Mouse (Mus musculus): ENCODE results near the gene Dock10. TPM values are rescaled to one million over a fixed set of nuclear protein-coding genes. Genes with fewer than 3 reads are reported as not detected.

Gene Dock10
- polyA plus RNA-seq, 1 experiment: 83.1 TPM

DNA sequence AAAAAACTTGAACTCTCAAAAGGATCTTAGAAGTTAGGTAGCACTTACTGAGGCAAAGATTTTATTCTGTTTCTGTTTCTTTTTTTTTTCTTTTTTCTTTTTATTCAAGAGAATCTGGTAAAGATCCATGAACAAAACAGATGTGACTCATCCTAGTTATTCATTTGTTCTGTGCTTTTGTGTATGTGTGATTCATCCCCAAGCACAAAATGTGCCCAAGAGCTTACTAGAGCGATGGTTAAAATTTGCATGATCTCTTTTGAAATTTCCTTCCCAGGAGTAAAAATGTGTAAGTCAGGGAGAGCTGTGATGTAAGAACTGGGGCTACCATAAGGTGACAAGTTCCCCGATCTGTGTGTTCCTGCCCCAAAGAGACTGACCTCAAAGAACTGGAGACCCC lies 155.2 kb downstream of the Dock10 start:
- H3K4me3 ChIP-seq (ENCODE audit: insufficient read depth, low read length): no peak overlapping the region
- peaks cover 16% of the 10 kb centered on the region for H3K4me1 ChIP-seq (ENCODE audit: control insufficient read depth, insufficient read depth, low read length)
- H3K27ac ChIP-seq (ENCODE audit: insufficient read depth, low read depth, low read length): 0 out of 2 replicates have a peak overlapping the region, but pooled peaks have one; percentile 21

GRCm38 (mm10) chr1:80583281-80583680 lies 175.0 kb downstream of the Dock10 start:
- Histone ChIP-seq H3K4me1 (ENCODE audit: control insufficient read depth, insufficient read depth, low read length) (no peaks in the 10 kb centered on the region), H3K27ac (ENCODE audit: insufficient read depth, low read depth, low read length) (no peak overlapping the region), H3K4me3 (ENCODE audit: insufficient read depth, low read length) (no peak overlapping the region)
- TF ChIP-seq CTCF (IDR thresholded peaks at IDR 0.05; ENCODE audit: low read depth, low read length): no peak
- no peak for TF ChIP-seq POLR2A (IDR thresholded peaks at IDR 0.05; ENCODE audit: borderline replicate concordance, low read depth, low read length)

More for the DNA sequence above, 155.2 kb downstream of the Dock10 start:
- no peak for TF ChIP-seq CTCF (IDR thresholded peaks at IDR 0.05; ENCODE audit: low read depth, low read length)
- no peak for TF ChIP-seq POLR2A (IDR thresholded peaks at IDR 0.05; ENCODE audit: borderline replicate concordance, low read depth, low read length)

GRCm38 (mm10) chr1:80582186-80582585 lies 176.1 kb downstream of the Dock10 start:
- Histone ChIP-seq H3K27ac (ENCODE audit: insufficient read depth, low read depth, low read length) (no peak overlapping the region), H3K4me3 (ENCODE audit: insufficient read depth, low read length) (no peak overlapping the region), H3K4me1 (ENCODE audit: control insufficient read depth, insufficient read depth, low read length) (no peaks in the 10 kb centered on the region)
- TF ChIP-seq POLR2A (IDR thresholded peaks at IDR 0.05; ENCODE audit: borderline replicate concordance, low read depth, low read length): no peak
- no peak for TF ChIP-seq CTCF (IDR thresholded peaks at IDR 0.05; ENCODE audit: low read depth, low read length)

GRCm38 (mm10) chr1:80576898-80577297 lies 181.4 kb downstream of the Dock10 start:
- no peaks in the 10 kb centered on the region for H3K4me1 ChIP-seq (ENCODE audit: control insufficient read depth, insufficient read depth, low read length)
- H3K27ac ChIP-seq (ENCODE audit: insufficient read depth, low read depth, low read length): no peak overlapping the region
- no peak overlapping the region for H3K4me3 ChIP-seq (ENCODE audit: insufficient read depth, low read length)
- TF ChIP-seq CTCF (IDR thresholded peaks at IDR 0.05; ENCODE audit: low read depth, low read length) (peak; percentile 49; the same call in 1 of the 2 replicates), POLR2A (IDR thresholded peaks at IDR 0.05; ENCODE audit: borderline replicate concordance, low read depth, low read length) (no peak)

DNA sequence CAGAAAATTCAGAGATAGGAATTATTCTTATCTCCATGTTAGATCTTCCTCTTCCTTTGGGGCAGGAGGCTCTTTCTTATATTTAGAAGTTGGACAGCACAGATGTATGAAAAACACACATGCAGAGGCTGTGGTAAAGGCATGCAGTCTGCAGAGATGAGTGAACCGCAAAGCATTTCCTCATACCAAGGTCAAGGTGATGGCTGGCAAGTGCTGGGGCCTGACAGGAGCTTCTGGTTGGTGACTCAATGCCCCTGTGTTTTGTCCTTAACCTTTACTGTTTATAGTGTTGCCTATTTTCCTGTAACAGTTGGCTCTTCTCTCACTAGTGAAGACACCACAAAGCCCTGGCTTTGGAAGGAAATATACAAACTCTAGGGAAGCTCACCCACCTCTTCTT lies 201.9 kb downstream of the Dock10 start:
- TF ChIP-seq CTCF (IDR thresholded peaks at IDR 0.05; ENCODE audit: low read depth, low read length) (no peak), POLR2A (IDR thresholded peaks at IDR 0.05; ENCODE audit: borderline replicate concordance, low read depth, low read length) (no peak)
- Histone ChIP-seq H3K4me1 (ENCODE audit: control insufficient read depth, insufficient read depth, low read length) (peaks cover 3% of the 10 kb centered on the region), H3K27ac (ENCODE audit: insufficient read depth, low read depth, low read length) (no peak overlapping the region), H3K4me3 (ENCODE audit: insufficient read depth, low read length) (no peak overlapping the region)

DNA sequence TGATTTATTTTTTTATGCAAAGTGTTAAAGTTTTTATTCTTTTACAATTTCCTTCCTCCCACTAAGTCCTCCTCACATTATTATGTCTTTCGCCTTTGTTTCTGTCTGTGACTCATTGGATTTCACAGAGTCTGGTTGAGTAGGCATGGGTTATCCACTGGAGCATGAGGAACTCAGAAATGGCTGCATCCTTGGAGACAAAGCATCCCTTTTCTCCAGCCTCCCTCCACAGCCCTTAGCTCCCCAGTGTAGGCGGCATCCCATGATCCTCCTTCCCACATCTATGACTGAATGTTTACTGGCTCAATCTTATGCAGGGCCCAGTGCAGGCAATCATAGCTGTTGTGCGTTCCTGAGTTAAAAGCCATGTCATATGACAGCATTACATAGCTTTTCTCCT lies 216.8 kb downstream of the Dock10 start:
- no peak overlapping the region for H3K27ac ChIP-seq (ENCODE audit: insufficient read depth, low read depth, low read length)
- no peak overlapping the region for H3K4me3 ChIP-seq (ENCODE audit: insufficient read depth, low read length)
- TF ChIP-seq POLR2A (IDR thresholded peaks at IDR 0.05; ENCODE audit: borderline replicate concordance, low read depth, low read length) (no peak), CTCF (IDR thresholded peaks at IDR 0.05; ENCODE audit: low read depth, low read length) (no peak)
- no peaks in the 10 kb centered on the region for H3K4me1 ChIP-seq (ENCODE audit: control insufficient read depth, insufficient read depth, low read length)

GRCm38 (mm10) chr1:80522197-80522596 lies 236.1 kb downstream of the Dock10 start:
- Histone ChIP-seq H3K27ac (ENCODE audit: insufficient read depth, low read depth, low read length) (no peak overlapping the region), H3K4me1 (ENCODE audit: control insufficient read depth, insufficient read depth, low read length) (no peaks in the 10 kb centered on the region), H3K4me3 (ENCODE audit: insufficient read depth, low read length) (no peak overlapping the region)
- TF ChIP-seq POLR2A (IDR thresholded peaks at IDR 0.05; ENCODE audit: borderline replicate concordance, low read depth, low read length) (no peak), CTCF (IDR thresholded peaks at IDR 0.05; ENCODE audit: low read depth, low read length) (no peak; the same call in 1 of the 2 replicates)

GRCm38 (mm10) chr1:80520456-80520855 lies 237.9 kb downstream of the Dock10 start:
- Histone ChIP-seq H3K4me3 (ENCODE audit: insufficient read depth, low read length) (no peak overlapping the region), H3K4me1 (ENCODE audit: control insufficient read depth, insufficient read depth, low read length) (no peaks in the 10 kb centered on the region), H3K27ac (ENCODE audit: insufficient read depth, low read depth, low read length) (no peak overlapping the region)
- no peak for TF ChIP-seq CTCF (IDR thresholded peaks at IDR 0.05; ENCODE audit: low read depth, low read length)
- TF ChIP-seq POLR2A (IDR thresholded peaks at IDR 0.05; ENCODE audit: borderline replicate concordance, low read depth, low read length): no peak

GRCm38 (mm10) chr1:80519893-80520292 lies 238.4 kb downstream of the Dock10 start:
- H3K4me1 ChIP-seq (ENCODE audit: control insufficient read depth, insufficient read depth, low read length): no peaks in the 10 kb centered on the region
- TF ChIP-seq CTCF (IDR thresholded peaks at IDR 0.05; ENCODE audit: low read depth, low read length) (no peak), POLR2A (IDR thresholded peaks at IDR 0.05; ENCODE audit: borderline replicate concordance, low read depth, low read length) (no peak)
- no peak overlapping the region for H3K4me3 ChIP-seq (ENCODE audit: insufficient read depth, low read length)
- H3K27ac ChIP-seq (ENCODE audit: insufficient read depth, low read depth, low read length): no peak overlapping the region

GRCm38 (mm10) chr1:80515836-80516235 lies 242.5 kb downstream of the Dock10 start:
- Histone ChIP-seq H3K4me3 (ENCODE audit: insufficient read depth, low read length) (no peak overlapping the region), H3K27ac (ENCODE audit: insufficient read depth, low read depth, low read length) (no peak overlapping the region), H3K4me1 (ENCODE audit: control insufficient read depth, insufficient read depth, low read length) (no peaks in the 10 kb centered on the region)
- TF ChIP-seq POLR2A (IDR thresholded peaks at IDR 0.05; ENCODE audit: borderline replicate concordance, low read depth, low read length) (no peak), CTCF (IDR thresholded peaks at IDR 0.05; ENCODE audit: low read depth, low read length) (no peak)

Data from bone marrow macrophage, adult 2 months (primary cell).